Mouse (Mus musculus) layer of hippocampus, adult 11-12 months (tissue): ENCODE measurements around the gene Cmbl.

Source experiments
- DNase-seq: peaks from one replicate; pipeline ENCODE4 v3.0.0; 2022; ENCODE audit warnings: low spot score

Gene Cmbl

GRCm38 (mm10) chr15:31627277-31628154, 62.3 kb downstream of the Cmbl start:
- DNase-seq: no peak

DNA sequence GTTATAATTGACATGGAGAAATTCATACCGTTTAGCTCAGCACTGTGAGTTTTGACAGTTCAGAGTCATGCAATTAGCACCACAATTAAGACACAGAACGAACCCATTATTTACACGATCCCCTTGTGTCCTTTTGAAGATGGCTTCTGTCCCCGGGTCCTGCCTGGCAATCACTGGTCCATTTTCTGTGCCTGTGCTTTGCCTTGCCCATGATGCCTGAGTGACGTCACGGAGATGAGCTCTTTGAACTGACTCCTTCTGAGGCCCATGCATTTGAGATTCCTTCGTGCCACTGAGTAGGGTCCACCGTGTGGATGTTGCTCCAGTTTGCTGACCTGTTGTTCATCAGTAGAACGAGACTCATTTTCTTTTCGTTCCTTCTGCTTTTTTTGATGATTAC, 63.0 kb downstream of the Cmbl start:
- no peak for DNase-seq

GRCm38 (mm10) chr15:31629556-31629955, 64.4 kb downstream of the Cmbl start:
- no peak for DNase-seq

DNA sequence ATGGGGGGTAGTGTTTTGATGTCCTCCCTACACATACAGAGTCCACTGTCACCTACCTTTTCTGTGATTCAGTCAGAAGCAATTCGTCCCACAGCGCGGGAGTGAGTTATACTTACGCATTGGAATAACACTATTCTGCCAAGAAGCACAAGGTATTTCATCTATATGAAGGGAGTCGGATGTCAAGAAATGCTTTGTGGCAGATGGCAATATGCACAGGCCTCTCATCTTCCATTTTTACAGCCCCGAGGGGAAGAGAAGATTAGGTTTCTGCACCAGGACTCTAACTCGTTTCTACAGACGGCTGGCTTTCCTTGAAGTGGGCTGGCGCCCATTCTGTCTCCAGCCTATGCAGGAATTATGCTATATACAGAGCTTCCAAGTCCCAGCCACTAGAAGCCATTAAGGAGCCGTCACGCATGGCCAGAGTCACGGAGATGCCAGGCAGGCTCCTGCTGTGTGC, 66.2 kb downstream of the Cmbl start:
- no peak for DNase-seq

- no peak for DNase-seq
These were observed 67.3 kb downstream of the Cmbl start for GRCm38 (mm10) chr15:31632478-31632877.

DNA sequence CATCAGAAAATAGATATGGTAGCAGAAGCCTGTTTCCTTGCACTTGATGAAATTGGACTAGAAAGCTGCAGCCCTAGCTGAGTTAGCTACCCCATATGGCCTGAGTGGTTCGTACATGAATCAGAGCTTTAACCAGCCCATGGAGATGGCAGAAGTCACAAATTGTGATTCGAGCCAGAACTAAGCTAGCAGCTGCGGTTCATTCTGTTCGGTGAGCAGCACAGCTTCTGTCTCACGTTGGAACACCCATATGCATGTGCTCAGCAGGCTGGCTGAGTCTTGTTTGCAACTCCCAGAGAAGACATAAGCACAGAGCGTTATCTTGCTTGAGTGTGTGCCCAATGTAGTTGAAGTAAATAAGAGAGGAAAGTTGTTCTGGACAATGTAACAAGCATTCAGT, 69.4 kb downstream of the Cmbl start:
- peak; percentile 88 for DNase-seq

DNA sequence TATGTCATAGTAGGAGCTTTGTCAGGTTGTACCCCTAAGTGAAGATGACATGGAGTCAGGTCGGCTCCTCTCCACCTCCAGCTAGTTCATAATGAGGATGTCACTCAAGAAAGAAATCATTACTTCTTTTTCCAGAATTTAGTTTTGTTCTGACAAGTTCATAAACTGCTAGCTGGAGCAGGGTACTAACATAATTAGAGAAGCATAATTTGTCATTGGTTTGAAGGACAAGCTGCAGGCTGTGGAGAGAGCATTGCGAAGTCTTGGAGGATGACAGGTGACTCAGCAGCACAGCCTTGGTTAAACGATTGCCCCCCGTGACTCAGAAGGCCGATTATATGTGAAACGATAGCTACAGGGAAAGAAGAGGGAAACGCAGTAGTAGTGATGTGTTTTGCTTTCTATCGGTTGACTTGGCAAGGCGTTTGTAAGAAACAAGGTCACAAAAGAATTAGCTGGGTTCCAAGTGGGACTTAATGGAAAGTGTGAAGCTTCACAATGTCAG, 71.0 kb downstream of the Cmbl start:
- DNase-seq: no peak
